Comparison of ENCODE assay signal across 8 mouse cellular contexts in genomic region chr2:125724086-125724430, GRCm38 (mm10). TPM values are rescaled to one million over a fixed set of nuclear protein-coding genes. Genes with fewer than 3 reads are reported as not detected.
DNase-seq lines count a peak whose midpoint lies in the region; ATAC-seq and TF ChIP-seq lines count a peak whose summit lies in the region.

Shc4 (minus strand) TSS chr2:125724148.

- peak; percentile 65 for DNase-seq in lung, embryonic 14.5 days
- DNase-seq in lung, adult 18-20 months, result no peak
- DNase-seq in ZHBTc4 (ENCODE audit: low read depth, low spot score), result peak; percentile 9
- peak; percentile 55 for DNase-seq in mesoderm, embryonic 11.5 days (ENCODE audit: low read depth, low spot score)
- no peak for DNase-seq in spleen, postnatal 4 days (ENCODE audit: low spot score in 2 of 2)
- DNase-seq in frontal cortex, postnatal 10 days (ENCODE audit: low spot score in 2 of 2), result no peak

- H3K36me3 ChIP-seq in lung, embryonic 14.5 days (ENCODE audit: insufficient read depth), result no peaks in the 10 kb centered on the region
- H3K36me3 ChIP-seq in embryonic facial prominence, embryonic 13.5 days, result no peaks in the 10 kb centered on the region
- no peaks in the 10 kb centered on the region for H3K36me3 ChIP-seq in hindbrain, embryonic 16.5 days (ENCODE audit: control insufficient read depth, insufficient read depth, low read length)

- H3K9ac ChIP-seq in lung, embryonic 14.5 days, result peak within 1 kb of the TSS; percentile 44
- peak within 1 kb of the TSS; percentile 69 for H3K9ac ChIP-seq in embryonic facial prominence, embryonic 13.5 days
- H3K9ac ChIP-seq in hindbrain, embryonic 16.5 days (ENCODE audit: low read depth, low read length), result peak within 1 kb of the TSS; percentile 77

- H3K27ac ChIP-seq in lung, embryonic 14.5 days (ENCODE audit: low read depth), result no peak within 1 kb of the TSS
- no peak within 1 kb of the TSS for H3K27ac ChIP-seq in embryonic facial prominence, embryonic 13.5 days
- peak within 1 kb of the TSS; percentile 75 for H3K27ac ChIP-seq in hindbrain, embryonic 16.5 days (ENCODE audit: low read depth, low read length)

- under 1% methylated on average over 15 of the region's 15 CpGs for WGBS in lung, embryonic 14.5 days
- under 1% methylated on average over 15 of the region's 15 CpGs for WGBS in embryonic facial prominence, embryonic 13.5 days
- WGBS in hindbrain, embryonic 16.5 days, result under 1% methylated on average over 15 of the region's 15 CpGs

- peak; percentile 79 for ATAC-seq in lung, embryonic 14.5 days (ENCODE audit: insufficient read depth)
- ATAC-seq in embryonic facial prominence, embryonic 13.5 days (ENCODE audit: insufficient number of reproducible peaks, insufficient read depth, low FRiP score, low TSS enrichment, low read depth), result no peak
- peak; percentile 88 for ATAC-seq in hindbrain, embryonic 16.5 days

- no peaks in the 10 kb centered on the region for H3K9me3 ChIP-seq in lung, embryonic 14.5 days (ENCODE audit: low read depth, low read length)
- no peaks in the 10 kb centered on the region for H3K9me3 ChIP-seq in embryonic facial prominence, embryonic 13.5 days
- H3K9me3 ChIP-seq in hindbrain, embryonic 16.5 days (ENCODE audit: control insufficient read depth, low read length), result no peaks in the 10 kb centered on the region

- H3K27me3 ChIP-seq in lung, embryonic 14.5 days (ENCODE audit: insufficient read depth, low read length), result peaks cover 28% of the 10 kb centered on the region
- H3K27me3 ChIP-seq in embryonic facial prominence, embryonic 13.5 days, result peaks cover 62% of the 10 kb centered on the region
- H3K27me3 ChIP-seq in hindbrain, embryonic 16.5 days (replicated peaks; ENCODE audit: control insufficient read depth, insufficient read depth, low read length), result 0 out of 2 replicates have a peak, but pooled peaks cover 4% of the 10 kb centered on the region

- no peak for TF ChIP-seq CTCF in lung, embryonic 14.5 days (IDR thresholded peaks at IDR 0.05; ENCODE audit: low read depth)

- peak within 1 kb of the TSS; percentile 44 for H3K4me3 ChIP-seq in lung, embryonic 14.5 days (ENCODE audit: low read depth, low read length)
- peak within 1 kb of the TSS; percentile 52 for H3K4me3 ChIP-seq in embryonic facial prominence, embryonic 13.5 days
- peak within 1 kb of the TSS; percentile 57 for H3K4me3 ChIP-seq in hindbrain, embryonic 16.5 days (ENCODE audit: low read length)

- H3K4me1 ChIP-seq in lung, embryonic 14.5 days (ENCODE audit: insufficient read depth), result 0 out of 2 replicates have a peak, but pooled peaks cover 3% of the 10 kb centered on the region
- peaks cover 16% of the 10 kb centered on the region for H3K4me1 ChIP-seq in embryonic facial prominence, embryonic 13.5 days
- H3K4me1 ChIP-seq in hindbrain, embryonic 16.5 days (ENCODE audit: control insufficient read depth, insufficient read depth, low read depth, low read length), result peaks cover 18% of the 10 kb centered on the region

- peak within 1 kb of the TSS; percentile 93 for H3K4me2 ChIP-seq in lung, embryonic 14.5 days
- H3K4me2 ChIP-seq in embryonic facial prominence, embryonic 13.5 days, result peak within 1 kb of the TSS; percentile 97
- H3K4me2 ChIP-seq in hindbrain, embryonic 16.5 days (ENCODE audit: low read length), result peak within 1 kb of the TSS; percentile 100

RNA-seq across cellular contexts. Expression of gene Shc4, which starts in this region (rescaled TPM):
- 1.1 TPM in 2 replicates for polyA plus RNA-seq in lung, embryonic 14.5 days (2014; fragmentation: Nextera tagmentation; extraction: Ambion mirVana)
- 1.5 and 2.0 TPM in 2 replicates for polyA plus RNA-seq in embryonic facial prominence, embryonic 13.5 days (2015; fragmentation: Nextera tagmentation; extraction: Ambion mirVana)
- polyA plus RNA-seq in hindbrain, embryonic 16.5 days (2015; fragmentation: Nextera tagmentation; extraction: Ambion mirVana), result 4.3 and 5.0 TPM in 2 replicates

Comparison
In these comparisons a context has a peak if more than half of its experiments do, and no peak if none do; other contexts are left out.
1. DNase-seq: peak in lung, embryonic 14.5 days (single experiment), ZHBTc4 (single experiment) and mesoderm, embryonic 11.5 days (single experiment); none in lung, adult 18-20 months (0 of 2), spleen, postnatal 4 days (0 of 2) and frontal cortex, postnatal 10 days (0 of 2).
2. Peak in every context shown above with its lines, with median percentiles within 50 percentile points of each other: H3K4me2 ChIP-seq, H3K4me3 ChIP-seq and H3K9ac ChIP-seq.